Mouse (Mus musculus) megakaryocyte-erythroid progenitor cell, adult 5 weeks (primary cell): ENCODE measurements around the gene Acsm4. TPM values are rescaled to one million over a fixed set of nuclear protein-coding genes. Genes with fewer than 3 reads are reported as not detected.

Experiments
- polyA plus RNA-seq: library from polyadenylated mRNA; stranded (reverse); fragments of >175 nt; gene quantifications from 2 replicates; pipeline ENCODE4 v1.2.3, GENCODE M21; 2012

Acsm4 gene
- not detected in 2 replicates for polyA plus RNA-seq

DNA sequence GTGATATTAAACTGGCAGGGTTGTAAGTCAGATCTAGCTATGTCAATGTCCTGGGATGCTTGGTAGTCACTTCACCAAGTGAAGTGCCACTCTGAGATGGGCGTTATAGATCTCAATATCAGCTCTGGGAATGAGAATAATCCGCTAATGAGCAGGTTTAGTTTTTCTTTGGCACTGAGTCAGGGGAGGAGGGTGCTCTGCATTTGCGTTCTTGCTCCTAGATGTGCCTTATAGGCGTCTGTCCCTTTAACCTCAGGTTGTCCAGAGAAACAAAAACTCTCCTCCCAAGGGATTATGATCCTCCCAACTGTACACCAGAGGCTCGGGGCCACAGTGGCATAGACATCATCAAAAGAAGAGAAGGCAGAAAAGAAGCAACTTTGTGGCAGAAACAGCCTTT, at the start of gene Acsm4:
Acsm4 (plus strand) TSS at position 301 of the 400 bp plus-strand sequence.

DNA sequence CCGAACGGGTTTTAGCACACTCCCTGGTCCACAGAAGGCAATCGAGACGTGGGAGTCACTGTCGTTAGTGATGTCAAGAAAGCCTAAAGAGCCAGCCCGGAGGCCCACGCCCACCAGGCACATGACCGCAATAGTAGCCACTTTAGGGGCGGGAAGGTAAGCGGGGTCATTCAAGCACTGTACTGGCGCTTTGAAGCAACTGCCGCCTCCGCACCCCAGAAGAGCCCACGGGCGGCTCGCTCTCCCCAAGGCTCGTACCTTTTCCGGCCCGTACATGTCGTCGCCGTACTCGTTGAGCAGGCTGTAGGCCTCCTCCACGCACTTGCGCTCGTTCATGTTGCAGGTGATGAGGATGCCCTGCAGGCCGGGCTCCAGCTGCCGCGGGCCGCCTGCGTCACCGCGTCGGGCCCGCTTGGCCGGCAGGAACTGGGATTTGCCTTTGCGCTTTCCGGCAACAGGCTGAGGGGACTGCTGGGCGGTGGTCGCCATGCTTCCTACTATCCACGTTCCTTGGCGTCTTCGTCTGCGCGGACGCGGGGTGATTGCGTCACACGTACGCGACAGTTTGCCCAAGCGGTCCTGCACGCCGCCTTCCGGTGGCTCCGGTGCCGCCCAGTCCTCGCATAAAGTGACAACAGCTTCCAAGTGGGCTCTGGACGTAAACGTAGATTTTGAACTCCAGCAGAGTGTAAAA, 30.6 kb downstream of the Acsm4 start, which contains the start of gene Thumpd1:
Thumpd1 (minus strand) TSS at position 546 of the 694 bp plus-strand sequence.

DNA sequence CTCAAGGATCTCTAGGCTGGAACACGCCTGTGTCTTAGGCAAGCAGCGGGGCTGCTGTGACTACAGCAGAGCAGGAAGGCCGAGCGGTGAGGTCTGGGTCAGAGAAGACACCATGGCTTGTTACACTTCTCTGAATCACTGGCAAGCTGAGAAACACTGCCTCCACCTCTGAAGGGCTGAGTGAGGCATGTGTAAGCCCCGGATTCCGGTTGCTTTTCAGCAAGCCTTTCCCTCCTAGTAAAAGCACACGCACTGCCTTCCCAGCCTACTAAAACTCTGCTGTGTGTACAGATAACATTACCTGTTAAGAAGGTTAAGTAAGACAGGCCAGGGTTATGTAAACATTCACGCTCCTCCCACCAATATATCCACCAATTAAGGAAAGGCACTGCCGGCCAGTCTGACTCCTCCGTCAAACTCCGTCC, 70.7 kb downstream of the Acsm4 start, which contains the start of gene Acsm3:
Acsm3 (plus strand) TSS at position 397 of the 425 bp plus-strand sequence.

Other genes starting within 250 kb of the Acsm4 start
- not detected in 2 replicates for gene Gp2, start 230.7 kb upstream of the Acsm4 start, polyA plus RNA-seq
- not detected in 2 replicates for gene Umod, start 210.7 kb upstream of the Acsm4 start, polyA plus RNA-seq
- gene Acsm5, start 170.6 kb upstream of the Acsm4 start, polyA plus RNA-seq: not detected in 2 replicates
- gene Pdilt, start 166.5 kb upstream of the Acsm4 start, polyA plus RNA-seq: not detected in 2 replicates
- gene Acsm2, start 135.7 kb upstream of the Acsm4 start, polyA plus RNA-seq: not detected in 2 replicates
- gene Acsm1, start 83.0 kb upstream of the Acsm4 start, polyA plus RNA-seq: not detected in 2 replicates
- gene Thumpd1, start 30.8 kb downstream of the Acsm4 start, polyA plus RNA-seq: 35.4 and 46.0 TPM in 2 replicates
- not detected in 2 replicates for gene Acsm3, start 70.9 kb downstream of the Acsm4 start, polyA plus RNA-seq
- 3.6 and 3.9 TPM in 2 replicates for gene Rexo5, start 104.0 kb downstream of the Acsm4 start, polyA plus RNA-seq
- 0.40 and 0.69 TPM in 2 replicates for gene Eri2, start 104.0 kb downstream of the Acsm4 start, polyA plus RNA-seq
- 1.9 and 2.0 TPM in 2 replicates for gene Lyrm1, start 205.8 kb downstream of the Acsm4 start, polyA plus RNA-seq
- 2.6 and 5.4 TPM in 2 replicates for gene Dcun1d3, start 206.3 kb downstream of the Acsm4 start, polyA plus RNA-seq